ENCODE assay signal across 12 mouse cellular contexts in the genomic region with DNA sequence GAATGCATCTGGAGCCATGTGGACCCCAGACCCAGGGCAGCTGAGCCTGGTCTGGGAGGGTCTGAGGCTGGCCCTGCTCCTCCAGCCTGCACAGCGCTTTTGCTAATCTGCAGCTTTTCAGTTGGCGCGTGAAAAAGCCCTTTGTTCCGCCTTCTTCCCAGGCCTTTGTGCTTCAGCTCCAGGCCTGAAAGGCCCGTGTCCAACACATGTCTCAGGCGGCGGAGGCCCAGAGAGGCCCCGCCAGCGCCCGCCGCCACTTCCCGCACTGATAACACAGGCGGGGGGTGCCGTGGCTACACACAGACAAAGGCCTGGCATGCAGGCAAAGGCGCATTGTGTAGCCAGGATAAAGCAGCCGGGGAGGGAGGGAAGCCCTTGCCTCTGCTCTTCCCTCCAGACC. TPM values are rescaled to one million over a fixed set of nuclear protein-coding genes. Genes with fewer than 3 reads are reported as not detected.
A peak's percentile ranks its signal among the peaks of the same experiment; 100 is the strongest.
DNase-seq lines count a peak whose midpoint lies in the region; ATAC-seq and TF ChIP-seq lines count a peak whose summit lies in the region.
"Had no signal": no experiment of that assay in that cellular context is flagged by ENCODE, and none has a peak within 500 bp of the region (broad histone marks: within the 10 kb centered on the region; RNA-seq: fewer than 3 reads in every experiment).

No protein-coding gene starts in this region.

- TF ChIP-seq POLR2A in olfactory bulb, adult 2 months (IDR thresholded peaks at IDR 0.05; ENCODE audit: insufficient read depth, low read depth, low read length): no peak

- no peaks in the 10 kb centered on the region for H3K36me3 ChIP-seq in liver, embryonic 13.5 days
- H3K36me3 ChIP-seq in hindbrain, embryonic 15.5 days: no peaks in the 10 kb centered on the region
- H3K36me3 ChIP-seq: heart, embryonic 15.5 days had no signal

- TF ChIP-seq CTCF in olfactory bulb, adult 2 months (IDR thresholded peaks at IDR 0.05; ENCODE audit: insufficient read depth, low read depth, low read length): no peak

- 10% methylated on average over 16 of the region's 16 CpGs for WGBS in liver, embryonic 13.5 days (ENCODE audit: insufficient replicate concordance)
- WGBS in hindbrain, embryonic 15.5 days: 9% methylated on average over 16 of the region's 16 CpGs
- 49% methylated on average over 16 of the region's 16 CpGs for WGBS in olfactory bulb, adult 2 months

- H3K27me3 ChIP-seq in liver, embryonic 13.5 days: peaks cover 22% of the 10 kb centered on the region
- no peaks in the 10 kb centered on the region for H3K27me3 ChIP-seq in hindbrain, embryonic 15.5 days

- H3K4me1 ChIP-seq in liver, embryonic 13.5 days (replicated peaks): peaks cover 10% of the 10 kb centered on the region
- H3K4me1 ChIP-seq in hindbrain, embryonic 15.5 days (replicated peaks): peaks cover 48% of the 10 kb centered on the region
- H3K4me1 ChIP-seq in olfactory bulb, adult 2 months (ENCODE audit: control insufficient read depth, insufficient read depth, low read length): peaks cover 46% of the 10 kb centered on the region

- no peak overlapping the region for H3K4me3 ChIP-seq in liver, embryonic 13.5 days (replicated peaks)
- H3K4me3 ChIP-seq in hindbrain, embryonic 15.5 days: no peak overlapping the region
- H3K4me3 ChIP-seq in olfactory bulb, adult 2 months (ENCODE audit: insufficient read depth, low read depth, low read length): no peak overlapping the region
- H3K4me3 ChIP-seq: heart, embryonic 15.5 days had no signal

- H3K27ac ChIP-seq in liver, embryonic 13.5 days: no peak overlapping the region
- H3K27ac ChIP-seq in hindbrain, embryonic 15.5 days (replicated peaks): peak overlapping the region; percentile 56
- H3K27ac ChIP-seq in olfactory bulb, adult 2 months (ENCODE audit: insufficient read depth, low read depth, low read length): peak overlapping the region; percentile 11; the same call in 1 of the 2 replicates
- H3K27ac ChIP-seq: heart, embryonic 15.5 days had no signal

- H3K9me3 ChIP-seq in liver, embryonic 13.5 days (replicated peaks): no peaks in the 10 kb centered on the region
- no peaks in the 10 kb centered on the region for H3K9me3 ChIP-seq in hindbrain, embryonic 15.5 days
- H3K9me3 ChIP-seq: heart, embryonic 15.5 days had no signal

- H3K9ac ChIP-seq in liver, embryonic 13.5 days: no peak overlapping the region
- H3K9ac ChIP-seq in hindbrain, embryonic 15.5 days: no peak overlapping the region
- H3K9ac ChIP-seq: heart, embryonic 15.5 days had no signal

- DNase-seq in liver, embryonic 13.5 days: no peak
- no peak for DNase-seq in liver
- DNase-seq in embryo, embryonic 11 days: peak; percentile 89
- DNase-seq in left cerebral cortex, postnatal 36 days (ENCODE audit: low spot score in 2 of 2): no peak
- no peak for DNase-seq in frontal cortex, postnatal 25 days (ENCODE audit: low spot score in 2 of 2)
- DNase-seq in cerebellum, adult 11 months: no peak
- DNase-seq: cerebellum, adult 9-10 months had no signal

- intact Hi-C loops in left cerebral cortex, postnatal 36 days (cut with DNase I): no loop called here

- H3K4me2 ChIP-seq in liver, embryonic 13.5 days: 0 out of 2 replicates have a peak overlapping the region, but pooled peaks have one; percentile 2
- no peak overlapping the region for H3K4me2 ChIP-seq in hindbrain, embryonic 15.5 days
- H3K4me2 ChIP-seq: heart, embryonic 15.5 days had no signal

- no peak for ATAC-seq in liver, embryonic 13.5 days (ENCODE audit: low read depth)
- ATAC-seq in hindbrain, embryonic 15.5 days (ENCODE audit: low FRiP score, low read depth): peak; percentile 48

RNA-seq across cellular contexts. Expression of a gene that starts 45.5 kb away (rescaled TPM):
- not detected in 2 replicates for polyA plus RNA-seq in liver, embryonic 13.5 days (2015; fragmentation: Nextera tagmentation; extraction: Ambion mirVana)
- not detected in 2 replicates for polyA plus RNA-seq in hindbrain, embryonic 15.5 days (2015; fragmentation: Nextera tagmentation; extraction: Ambion mirVana)
- not detected in 2 replicates for polyA plus RNA-seq in olfactory bulb, adult 2 months (2012; ENCODE audit: insufficient read depth, insufficient read length, low replicate concordance, missing spikeins)
- total RNA-seq in left cerebral cortex, postnatal 36 days (2021): not detected
- total RNA-seq: left cerebral cortex, postnatal 10 days; MEL had no signal
- polyA plus RNA-seq: heart, embryonic 15.5 days had no signal
